Mouse (Mus musculus) cerebellum, adult 2 months (tissue): Measurements from ENCODE around the gene Gmip.

Experiments used
- CTCF ChIP-seq: fragments of 200-500 bp; IDR thresholded peaks from 2 replicates; pipeline ENCODE4 v1.5.1; 2011; ENCODE audit warnings: low read depth, mild to moderate bottlenecking, control low read depth, low read length, moderate library complexity, borderline replicate concordance; ENCODE audit not compliant: insufficient read depth
- POLR2A ChIP-seq: fragments of 200-500 bp; IDR thresholded peaks from 2 replicates; pipeline ENCODE4 v1.6.1; 2011; ENCODE audit warnings: low read length, control low read depth, borderline replicate concordance; ENCODE audit not compliant: insufficient read depth

DNA sequence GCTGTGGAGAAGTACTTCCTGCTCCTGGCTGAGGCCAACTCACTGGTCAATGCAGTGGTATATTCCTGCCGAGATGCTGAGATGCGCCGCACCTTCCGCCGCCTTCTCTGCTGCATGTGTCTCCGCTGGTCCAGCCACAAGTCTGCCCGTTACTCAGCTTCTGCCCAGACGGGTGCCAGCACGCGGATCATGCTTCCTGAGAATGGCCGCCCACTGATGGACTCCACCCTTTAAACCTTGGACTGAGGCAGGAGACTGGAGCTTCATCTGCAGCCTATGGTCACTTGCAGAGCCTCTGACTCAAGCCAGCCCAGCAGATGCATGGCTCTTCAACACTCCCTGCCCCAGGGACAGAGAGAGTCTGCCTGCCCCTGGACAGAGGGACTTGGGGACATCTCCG is 17.9 kb downstream of the Gmip start:
- TF ChIP-seq POLR2A = no peak
- TF ChIP-seq CTCF = no peak
